Mouse (Mus musculus) C2C12 (cell line): Measurements from ENCODE around the gene Myt1l. TPM values are rescaled to one million over a fixed set of nuclear protein-coding genes. Genes with fewer than 3 reads are reported as not detected.

Experiments
- H3K27me3 ChIP-seq: one replicate; pipeline ENCODE4 v1.6.1; 2011; ENCODE audit not compliant: control insufficient read depth, insufficient read depth, insufficient read length
- H3K36me3 ChIP-seq: one replicate; pipeline ENCODE4 v1.6.1; 2011; ENCODE audit not compliant: control insufficient read depth, insufficient read depth
- H3K4me3 ChIP-seq: one replicate; pipeline ENCODE4 v1.5.1; 2011; ENCODE audit warnings: mild to moderate bottlenecking, control low read depth; ENCODE audit not compliant: poor library complexity, insufficient read depth, severe bottlenecking
- H3K79me2 ChIP-seq: one replicate; pipeline ENCODE4 v1.6.1; 2011; ENCODE audit not compliant: control insufficient read depth, insufficient read depth
- H3K79me3 ChIP-seq: one replicate; pipeline ENCODE4 v1.6.1; 2011; ENCODE audit warnings: low read depth, control low read depth
- H3ac ChIP-seq: one replicate; pipeline ENCODE3; 2011; ENCODE audit warnings: low read depth; ENCODE audit not compliant: control insufficient read depth, insufficient read length
- CEBPB ChIP-seq: IDR thresholded peaks from one replicate; pipeline ENCODE4 v1.6.1; 2011; ENCODE audit warnings: low read depth, mild to moderate bottlenecking, control low read depth, moderate library complexity
- CTCF ChIP-seq: IDR thresholded peaks from one replicate; pipeline ENCODE4 v1.5.1; 2011; ENCODE audit not compliant: control insufficient read depth, insufficient read depth, insufficient read length
- FOSL1 ChIP-seq: IDR thresholded peaks from one replicate; pipeline ENCODE4 v1.8.0; 2011; ENCODE audit warnings: mild to moderate bottlenecking, low read length; ENCODE audit not compliant: poor library complexity, insufficient read depth, severe bottlenecking
- MAX ChIP-seq: IDR thresholded peaks from one replicate; pipeline ENCODE4 v1.6.1; 2011; ENCODE audit warnings: mild to moderate bottlenecking, control low read depth
- MYOD1 ChIP-seq: IDR thresholded peaks from one replicate; pipeline ENCODE4 v1.6.1; 2011; ENCODE audit warnings: low read depth; ENCODE audit not compliant: control insufficient read depth, insufficient read length
- MYOG ChIP-seq: IDR thresholded peaks from one replicate; pipeline ENCODE4 v1.6.1; 2011; ENCODE audit not compliant: control insufficient read depth, insufficient read length; ENCODE audit errors: extremely low read depth
- USF1 ChIP-seq: IDR thresholded peaks from one replicate; pipeline ENCODE4 v1.6.1; 2011; ENCODE audit warnings: low read depth, mild to moderate bottlenecking, control low read depth, moderate library complexity
- polyA plus RNA-seq: library from polyadenylated mRNA; unstranded; fragments of >200 nt; fragmentation: generic; extraction: Trizol; gene quantifications from one replicate; pipeline ENCODE4 v1.2.1, GENCODE M21; 2012; ENCODE audit warnings: missing spikeins

Gene Myt1l
- polyA plus RNA-seq, 1 experiment, result not detected

DNA sequence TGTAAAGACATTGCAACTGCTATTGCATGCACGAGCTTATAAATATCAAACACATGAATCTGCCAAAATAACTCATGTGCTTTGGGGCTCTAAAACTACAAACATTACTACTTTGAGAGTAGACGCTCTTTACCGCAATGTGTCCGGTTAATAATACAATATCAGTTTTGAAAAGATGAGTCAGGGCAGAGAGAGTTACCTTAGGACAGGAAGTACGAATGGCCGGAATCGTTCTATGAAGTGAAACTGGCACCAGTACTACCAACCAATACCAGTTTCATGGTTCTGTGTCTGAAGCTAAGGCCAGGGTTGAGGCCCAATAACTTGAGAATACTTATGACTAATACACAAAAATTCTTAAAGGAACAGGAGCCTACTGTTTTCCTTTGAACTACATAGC is 2.6 kb downstream of the Myt1l start:
- no peak overlapping the region for H3ac ChIP-seq
- no peak overlapping the region for H3K4me3 ChIP-seq
- H3K79me3 ChIP-seq, result no peaks in the 10 kb centered on the region
- peaks cover 4% of the 10 kb centered on the region for H3K27me3 ChIP-seq
- TF ChIP-seq MYOG (no peak), CEBPB (no peak), CTCF (no peak), MYOD1 (no peak), MAX (no peak), USF1 (no peak), FOSL1 (no peak)
- H3K79me2 ChIP-seq, result no peaks in the 10 kb centered on the region
- no peaks in the 10 kb centered on the region for H3K36me3 ChIP-seq

DNA sequence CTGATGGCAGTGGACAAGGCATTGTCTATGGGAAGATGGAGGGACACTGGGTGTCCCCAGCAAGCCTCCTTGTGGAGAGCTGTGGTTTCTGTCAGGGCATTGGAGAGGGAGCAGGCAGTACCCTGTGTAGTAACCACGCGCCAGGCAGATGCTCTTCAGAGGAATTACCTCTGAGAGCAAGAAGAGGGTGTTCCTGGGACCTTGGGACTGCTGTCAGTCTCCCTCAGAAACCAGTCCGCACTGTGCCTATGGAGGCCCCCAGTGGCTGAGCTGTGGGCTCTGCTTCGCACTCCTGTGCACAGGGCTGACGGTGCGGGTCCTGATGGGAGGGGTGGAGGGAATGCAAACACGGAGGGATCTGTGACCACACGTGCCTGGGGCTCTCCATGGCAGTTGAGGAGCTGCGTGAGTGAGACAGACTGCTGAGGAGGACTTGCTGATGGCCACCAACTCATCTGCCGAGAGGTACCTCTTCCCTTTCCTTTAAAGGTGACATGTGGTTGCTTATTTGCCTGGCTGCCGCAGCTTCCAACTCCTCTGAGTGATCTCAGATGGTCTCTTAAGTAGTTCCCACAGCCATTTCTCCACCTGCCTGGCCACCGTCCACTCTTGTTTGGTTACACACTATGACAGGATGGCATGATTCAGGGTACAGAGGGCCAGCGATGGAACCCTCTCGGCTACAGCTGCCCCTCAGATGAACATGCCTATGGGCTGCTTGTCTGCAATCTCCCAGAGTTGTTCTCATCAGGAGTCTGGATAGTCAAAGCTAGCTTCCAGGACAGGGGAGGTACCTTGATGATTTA is 5.1 kb downstream of the Myt1l start:
- TF ChIP-seq MYOG, result no peak
- TF ChIP-seq MYOD1, result no peak
- TF ChIP-seq MAX, result no peak
- TF ChIP-seq FOSL1, result no peak
- TF ChIP-seq CEBPB, result no peak
- no peak for TF ChIP-seq CTCF
- no peak for TF ChIP-seq USF1
- no peaks in the 10 kb centered on the region for H3K36me3 ChIP-seq
- H3ac ChIP-seq, result no peak overlapping the region
- peaks cover 4% of the 10 kb centered on the region for H3K27me3 ChIP-seq
- H3K4me3 ChIP-seq, result no peak overlapping the region
- no peaks in the 10 kb centered on the region for H3K79me3 ChIP-seq
- no peaks in the 10 kb centered on the region for H3K79me2 ChIP-seq

DNA sequence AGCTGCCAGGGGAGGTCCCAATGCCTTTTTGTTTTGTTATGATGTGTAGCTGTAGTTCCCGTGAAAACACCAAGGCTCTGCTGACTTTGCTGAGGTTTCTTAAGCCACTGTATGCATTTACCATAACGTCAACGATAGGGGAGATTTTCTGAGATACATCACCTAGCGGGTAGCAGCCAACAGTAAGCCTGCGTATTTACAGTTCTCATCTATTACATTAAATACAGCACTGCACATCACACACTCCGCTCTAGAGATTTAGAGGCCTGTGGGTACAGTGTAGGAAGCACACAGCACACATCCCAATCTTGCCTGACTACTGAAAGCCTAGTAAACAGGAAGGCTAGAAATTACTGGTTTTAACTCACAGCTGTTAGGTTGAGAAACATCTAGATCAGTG is 6.1 kb downstream of the Myt1l start:
- Histone ChIP-seq H3K79me3 (no peaks in the 10 kb centered on the region), H3K79me2 (no peaks in the 10 kb centered on the region), H3ac (no peak overlapping the region), H3K27me3 (peaks cover 4% of the 10 kb centered on the region), H3K36me3 (no peaks in the 10 kb centered on the region), H3K4me3 (no peak overlapping the region)
- TF ChIP-seq MYOG (no peak), USF1 (no peak)

DNA sequence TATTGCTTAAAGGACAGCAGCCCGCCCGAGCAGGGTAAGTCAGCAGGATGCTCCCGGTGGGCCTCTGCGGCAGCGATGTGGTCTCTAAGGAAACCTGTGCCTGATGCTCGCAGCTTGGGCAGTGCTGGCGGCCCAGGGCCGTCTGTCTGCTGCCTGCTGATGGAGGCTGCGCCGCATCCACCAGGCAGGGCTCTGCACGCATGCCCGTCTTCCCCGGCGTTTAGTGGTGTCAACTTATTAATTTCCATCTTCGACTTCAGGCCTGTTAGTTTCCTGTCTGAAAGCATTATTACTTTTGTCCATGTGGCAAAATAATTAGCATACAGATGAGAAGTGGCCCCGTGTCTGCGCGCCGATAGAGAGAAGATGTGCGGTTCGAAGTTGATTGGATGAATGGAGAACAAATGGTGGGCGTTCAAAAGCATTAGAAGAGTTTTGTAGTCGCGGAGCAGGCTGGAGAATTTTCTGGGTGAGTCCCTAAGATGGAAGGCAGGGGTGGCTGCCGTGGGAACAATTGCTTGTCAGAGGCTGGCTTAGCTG is 6.6 kb downstream of the Myt1l start:
- no peaks in the 10 kb centered on the region for H3K79me3 ChIP-seq
- H3K4me3 ChIP-seq, result no peak overlapping the region
- peaks cover 4% of the 10 kb centered on the region for H3K27me3 ChIP-seq
- TF ChIP-seq CTCF, result no peak
- no peak for TF ChIP-seq MAX
- TF ChIP-seq FOSL1, result no peak
- TF ChIP-seq MYOD1, result no peak
- no peak for TF ChIP-seq USF1
- TF ChIP-seq MYOG, result no peak
- no peak for TF ChIP-seq CEBPB
- H3K36me3 ChIP-seq, result no peaks in the 10 kb centered on the region
- H3ac ChIP-seq, result no peak overlapping the region
- H3K79me2 ChIP-seq, result no peaks in the 10 kb centered on the region

DNA sequence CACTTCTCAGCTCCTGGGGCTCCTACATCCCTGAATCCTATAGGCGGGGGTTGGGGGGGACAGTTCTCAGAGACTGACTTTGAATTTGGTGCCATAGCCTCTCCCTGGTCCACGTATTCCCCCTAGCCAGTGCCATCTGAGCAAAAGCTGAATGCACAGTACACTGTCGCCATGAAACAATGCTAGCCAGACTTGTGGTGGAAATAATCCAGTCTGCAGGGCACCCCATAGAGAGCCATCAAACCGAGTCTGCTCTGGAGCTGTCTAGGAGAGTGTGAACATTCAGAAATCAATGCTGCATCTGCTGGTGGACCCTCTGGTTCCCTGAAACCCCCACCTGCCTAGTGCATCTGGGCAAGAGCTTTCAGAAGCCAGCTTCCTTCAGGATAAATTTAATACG is 9.7 kb downstream of the Myt1l start:
- Histone ChIP-seq H3K27me3 (peaks cover 4% of the 10 kb centered on the region), H3K4me3 (no peak overlapping the region), H3K79me3 (no peaks in the 10 kb centered on the region), H3K79me2 (no peaks in the 10 kb centered on the region), H3ac (no peak overlapping the region), H3K36me3 (no peaks in the 10 kb centered on the region)
- no peak for TF ChIP-seq MYOG
- TF ChIP-seq USF1, result no peak
- TF ChIP-seq FOSL1, result no peak
- no peak for TF ChIP-seq CTCF
- TF ChIP-seq MYOD1, result no peak
- TF ChIP-seq CEBPB, result no peak
- TF ChIP-seq MAX, result no peak

DNA sequence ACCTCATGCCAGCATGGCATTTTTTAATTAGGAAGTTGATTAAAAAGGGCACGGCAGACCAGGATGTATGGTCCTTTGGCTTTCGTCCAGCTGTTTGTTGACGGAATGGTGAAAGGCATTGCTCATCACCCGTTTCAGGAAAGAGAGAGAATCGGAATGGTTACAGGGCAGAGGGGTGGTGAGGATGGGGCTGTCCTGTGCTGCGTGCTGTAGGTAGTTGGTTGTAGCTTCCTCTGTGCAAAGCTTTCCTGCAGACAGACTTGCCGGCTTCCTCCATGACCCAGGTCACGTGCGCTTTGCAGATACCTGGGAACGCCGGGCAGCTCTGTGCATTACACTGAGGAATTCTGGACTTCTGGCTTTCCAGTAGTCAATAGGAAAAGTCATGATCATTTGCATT is 10.3 kb downstream of the Myt1l start:
- H3K79me3 ChIP-seq, result no peaks in the 10 kb centered on the region
- no peaks in the 10 kb centered on the region for H3K79me2 ChIP-seq
- TF ChIP-seq CEBPB (no peak), CTCF (no peak), MAX (no peak), MYOG (no peak), USF1 (no peak), MYOD1 (no peak), FOSL1 (no peak)
- peaks cover 4% of the 10 kb centered on the region for H3K27me3 ChIP-seq
- H3K36me3 ChIP-seq, result no peaks in the 10 kb centered on the region
- no peak overlapping the region for H3K4me3 ChIP-seq
- H3ac ChIP-seq, result no peak overlapping the region
